Mouse (Mus musculus) thymus, postnatal 36 days (tissue): ENCODE data around the gene Gm6793.
A peak's percentile ranks its signal among the peaks of the same experiment; 100 is the strongest.

ENCODE experiments used
- DNase-seq, 2 experiments: peaks; one replicate each; pipeline ENCODE4 v3.0.0; 2022; ENCODE audit warnings: mixed read lengths in 2 of 2

Gm6793 gene

DNA sequence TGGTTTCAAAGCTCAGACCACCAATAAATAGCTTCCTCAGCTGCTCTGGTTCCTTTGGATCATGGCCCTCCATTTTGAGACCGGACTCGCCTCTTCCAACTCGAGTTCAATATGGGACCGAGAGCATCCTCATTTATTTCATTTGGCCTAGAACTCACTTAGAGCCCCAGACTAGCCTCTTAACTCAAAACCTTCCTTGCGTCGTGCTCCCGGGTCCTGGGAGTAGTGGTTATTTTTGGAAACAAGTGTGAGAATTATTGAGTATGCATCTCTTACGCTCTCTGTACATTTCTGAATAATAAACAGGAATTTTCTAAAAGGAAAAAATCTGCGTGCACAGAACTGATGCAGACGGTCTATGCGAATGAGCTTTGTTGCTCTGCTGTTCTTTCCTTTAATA is at the start of gene Gm6793:
Gm6793 (minus strand) TSS at position 101 of the 400 bp plus-strand sequence.
- no peak for DNase-seq

GRCm38 (mm10) chr8:112061372-112061771 is 46.5 kb upstream of the Gm6793 start:
- no peak for DNase-seq

DNA sequence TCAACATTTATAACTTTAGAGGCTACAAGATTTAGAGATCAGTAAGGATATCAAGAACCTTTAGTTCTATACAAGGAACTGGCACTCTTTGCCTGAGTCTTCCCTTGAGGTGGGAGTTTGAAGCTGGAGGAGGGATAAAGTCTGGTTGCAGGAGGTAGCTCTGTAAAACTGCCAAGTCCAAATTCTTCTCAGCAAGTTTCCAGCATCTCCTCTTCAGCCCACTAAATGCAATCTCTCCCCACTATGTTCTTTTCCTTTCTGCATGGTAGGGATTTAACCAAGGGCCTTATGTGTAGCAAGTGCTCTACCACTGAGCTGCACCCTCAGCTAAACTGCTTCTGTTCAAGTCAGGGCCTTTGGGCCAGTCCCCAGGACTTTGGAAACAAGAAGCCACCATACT is 39.6 kb upstream of the Gm6793 start:
- DNase-seq = no peak

DNA sequence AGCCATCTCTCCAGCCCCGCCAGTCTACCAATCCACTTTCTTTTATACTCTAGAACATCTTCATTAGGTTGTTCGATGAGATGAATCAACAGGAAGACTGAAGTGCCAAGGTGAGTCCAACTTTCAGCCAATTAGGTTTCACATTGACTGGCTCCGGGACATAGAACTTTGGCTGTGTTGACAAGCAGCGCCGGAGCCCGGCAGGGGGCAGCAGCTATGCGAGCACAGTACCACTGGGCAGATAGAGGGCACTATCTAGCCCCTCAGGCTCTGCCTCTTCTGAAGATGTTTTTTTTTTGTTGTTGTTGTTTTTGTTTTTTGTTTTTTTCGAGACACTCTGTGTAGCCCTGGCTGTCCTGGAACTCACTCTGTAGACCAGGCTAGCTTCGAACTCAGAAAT is 36.7 kb upstream of the Gm6793 start:
- no peak for DNase-seq

DNA sequence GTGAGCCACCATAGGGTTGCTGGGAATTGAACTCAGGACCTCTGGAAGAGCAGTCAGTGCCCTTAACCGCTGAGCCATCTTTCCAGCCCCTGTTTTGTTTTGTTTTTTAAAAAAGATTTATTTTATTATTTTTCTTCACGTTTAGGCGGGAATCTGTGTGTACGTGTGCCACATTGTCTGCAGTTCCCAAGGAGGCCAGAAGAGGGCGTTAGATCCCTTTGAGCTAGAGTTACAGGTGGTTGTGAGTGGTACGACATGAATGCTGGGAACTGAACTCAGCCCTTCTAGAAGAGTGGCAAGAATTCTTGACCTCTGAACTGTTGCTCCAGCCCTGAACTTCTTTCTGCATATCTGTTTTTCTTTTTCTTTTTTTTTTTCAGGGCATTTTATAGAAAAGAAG is 35.1 kb upstream of the Gm6793 start:
- DNase-seq = no peak

DNA sequence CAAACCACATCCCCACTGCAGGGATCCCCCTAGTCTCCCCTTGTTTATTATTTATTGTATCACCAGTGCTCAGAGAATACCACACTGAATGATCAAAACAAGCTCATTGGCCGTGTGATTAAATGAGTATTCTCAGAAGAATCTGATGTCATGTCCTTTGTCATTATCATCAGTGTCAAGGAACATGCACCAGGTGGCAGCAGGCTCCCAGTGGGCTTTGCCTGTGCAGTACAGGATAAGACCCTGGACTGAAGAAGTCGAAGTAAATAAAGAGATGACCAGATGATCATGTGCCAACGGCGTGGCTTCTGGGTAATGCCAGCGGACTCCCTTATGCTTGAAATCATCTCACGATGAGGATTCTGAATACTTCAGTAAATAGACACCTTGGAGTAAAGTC is 33.5 kb upstream of the Gm6793 start:
- no peak for DNase-seq

DNA sequence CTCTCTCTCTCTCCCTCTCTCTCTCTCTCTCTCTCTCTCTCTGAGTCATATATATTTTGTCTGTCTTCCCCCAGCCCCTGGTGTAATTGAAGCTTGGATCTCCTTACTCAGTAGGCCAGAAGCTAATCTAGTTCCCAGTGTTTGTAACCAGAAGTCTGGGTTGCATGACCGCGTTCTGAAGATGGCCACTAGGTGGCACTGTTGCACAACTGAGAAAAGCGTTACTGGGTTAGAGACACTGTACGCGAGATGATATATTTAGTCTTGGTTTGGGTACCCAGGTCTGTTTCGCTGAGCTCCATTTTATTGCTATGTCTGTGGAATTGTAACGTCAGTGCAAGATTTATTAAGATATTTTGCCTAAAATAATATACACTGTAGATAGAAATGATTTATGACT is 31.1 kb upstream of the Gm6793 start:
- DNase-seq = peak; percentile 55 to 61

DNA sequence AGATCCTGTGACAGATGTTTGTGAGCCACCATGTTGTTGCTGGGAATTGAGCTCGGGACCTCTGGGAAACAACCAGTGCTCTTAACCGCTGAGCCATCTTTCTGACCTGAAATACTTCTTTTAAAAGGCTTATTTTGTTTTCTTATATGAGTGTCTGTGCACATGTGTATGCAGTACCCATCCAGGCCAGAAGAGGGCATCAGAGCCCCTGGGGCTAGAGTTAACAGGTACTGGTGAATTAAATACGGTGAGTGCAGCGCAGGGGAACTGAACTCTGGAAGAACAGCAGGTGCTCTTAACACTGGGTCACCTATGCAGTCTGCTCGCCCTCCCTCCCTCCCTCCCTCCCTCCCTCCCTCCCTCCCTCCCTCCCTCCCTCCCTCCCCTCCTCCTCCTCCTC is 30.3 kb upstream of the Gm6793 start:
- DNase-seq = peak in 1 of 2 experiments; percentile 13

GRCm38 (mm10) chr8:112037521-112037920 is 22.7 kb upstream of the Gm6793 start:
- DNase-seq = no peak

- peak in 1 of 2 experiments; percentile 15 for DNase-seq
These were observed 19.8 kb upstream of the Gm6793 start for GRCm38 (mm10) chr8:112034603-112035002.

DNA sequence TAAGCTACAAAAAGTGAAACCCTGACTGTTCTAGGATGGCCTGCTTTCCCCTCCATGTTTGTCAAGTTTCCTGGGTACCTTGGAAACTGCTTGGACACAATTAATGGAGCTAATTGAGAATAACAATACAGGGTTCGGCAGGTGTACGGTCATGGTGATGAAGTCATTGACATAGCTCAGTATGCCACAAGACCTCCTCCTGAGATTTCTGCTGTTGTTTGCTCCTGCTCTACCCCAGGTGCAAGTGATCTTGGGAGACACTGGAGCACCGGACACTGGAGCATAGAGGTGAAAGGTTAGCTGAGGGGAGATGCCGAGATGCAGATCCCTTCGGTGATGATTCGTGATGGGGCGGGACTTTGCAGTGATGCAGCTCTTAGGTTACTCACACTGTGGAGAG is 18.2 kb upstream of the Gm6793 start:
- no peak for DNase-seq

DNA sequence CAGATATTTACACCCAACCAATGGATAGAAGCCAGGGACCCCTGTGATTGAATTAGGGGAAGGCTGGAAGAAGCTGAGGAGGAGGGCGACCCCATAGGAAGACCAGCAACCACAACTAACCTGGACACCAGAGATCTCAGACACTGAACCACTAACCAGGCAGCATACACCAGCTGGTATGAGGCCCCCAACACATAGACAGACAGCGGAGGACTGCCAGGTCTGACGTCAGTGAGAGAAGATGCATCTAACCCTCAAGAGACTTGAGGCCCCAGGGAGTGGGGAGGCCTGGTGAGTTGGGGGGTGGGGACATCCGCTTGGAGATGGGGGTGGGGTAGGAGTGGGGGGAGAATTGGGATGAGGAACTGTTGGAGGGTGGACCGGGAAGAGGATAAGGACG is 15.8 kb upstream of the Gm6793 start:
- no peak for DNase-seq

- DNase-seq = no peak
These were observed 14.6 kb upstream of the Gm6793 start for GRCm38 (mm10) chr8:112029455-112029854.

DNA sequence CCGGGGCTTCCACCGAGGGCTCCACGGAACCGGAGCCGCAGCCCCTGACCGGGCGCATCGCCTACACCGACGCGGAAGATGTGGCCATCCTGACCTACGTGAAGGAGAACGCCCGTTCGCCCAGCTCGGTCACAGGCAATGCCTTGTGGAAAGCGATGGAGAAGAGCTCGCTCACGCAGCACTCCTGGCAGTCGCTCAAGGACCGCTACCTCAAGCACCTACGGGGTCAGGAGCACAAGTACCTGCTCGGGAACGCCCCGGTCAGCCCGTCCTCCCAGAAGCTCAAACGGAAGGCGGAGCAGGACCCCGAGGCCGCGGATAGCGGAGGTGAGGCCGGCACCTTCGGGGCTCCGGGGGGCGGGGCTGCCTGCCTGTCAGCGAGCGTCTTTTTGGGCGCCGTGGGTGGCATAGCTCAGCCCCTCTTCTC is 3.0 kb downstream of the Gm6793 start:
- peak; percentile 57 to 66 for DNase-seq

DNA sequence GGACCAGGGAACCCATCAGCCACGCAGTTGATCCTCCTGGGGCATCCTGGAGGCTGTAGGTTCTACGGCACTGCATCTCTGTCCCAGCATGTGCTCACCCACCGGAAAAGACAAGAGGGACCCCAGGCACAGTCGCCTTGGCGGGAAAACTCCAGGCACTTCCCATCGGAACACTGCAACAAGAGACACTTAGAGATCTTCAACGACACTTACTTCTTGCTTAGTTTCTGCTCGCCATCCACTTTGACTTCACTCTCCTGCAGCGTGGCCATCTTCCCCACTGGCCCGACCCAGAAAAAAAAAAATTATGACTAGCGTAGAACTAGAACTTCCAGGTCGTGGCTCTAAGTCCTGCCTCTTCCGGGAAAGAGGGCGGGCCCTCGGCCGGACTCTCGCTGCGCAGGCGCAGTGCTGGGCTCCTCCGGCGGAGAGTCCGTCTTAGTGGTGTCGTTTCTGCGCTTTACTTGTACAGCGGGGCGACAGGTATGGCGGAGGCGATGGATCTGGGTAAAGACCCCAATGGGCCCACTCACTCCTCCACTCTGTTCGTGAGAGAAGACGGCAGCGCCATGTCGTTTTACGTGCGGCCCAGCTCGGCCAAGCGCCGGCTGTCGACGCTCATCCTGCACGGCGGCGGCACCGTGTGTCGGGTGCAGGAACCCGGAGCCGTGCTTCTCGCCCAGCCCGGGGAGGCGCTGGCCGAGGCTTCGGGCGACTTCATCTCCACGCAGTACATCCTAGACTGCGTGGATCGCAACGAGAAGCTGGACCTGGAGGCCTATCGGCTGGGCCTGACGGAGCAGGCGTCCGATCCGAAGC is 3.6 kb downstream of the Gm6793 start, which contains the start of the genes Kars and Terf2ip:
Kars (minus strand) TSS at position 327 of the 819 bp plus-strand sequence.
Terf2ip (plus strand) TSS at position 402 of the 819 bp plus-strand sequence.
- peak; percentile 91 for DNase-seq

DNA sequence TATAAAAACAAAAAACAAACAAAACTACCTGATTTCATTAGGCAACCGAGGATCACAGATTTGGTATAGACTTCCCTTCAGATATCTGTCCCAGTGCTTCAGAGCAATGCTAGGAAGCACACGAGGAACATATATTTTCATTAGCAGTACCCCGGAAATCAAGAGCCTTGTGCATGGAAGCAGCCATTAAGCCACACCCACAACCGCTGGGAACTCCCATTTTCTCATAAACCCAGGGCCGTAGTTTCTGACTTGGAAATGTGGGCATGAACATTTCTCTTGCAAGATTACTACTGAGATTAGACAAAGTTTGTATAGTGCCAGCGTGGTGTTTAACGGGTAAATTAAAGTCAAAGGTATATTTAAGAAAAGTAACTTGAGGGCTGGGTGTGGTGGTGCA is 5.3 kb downstream of the Gm6793 start:
- no peak for DNase-seq

- no peak for DNase-seq
These were observed 7.2 kb downstream of the Gm6793 start for GRCm38 (mm10) chr8:112007669-112008068.

GRCm38 (mm10) chr8:112005601-112006000 is 9.2 kb downstream of the Gm6793 start:
- DNase-seq = no peak

DNA sequence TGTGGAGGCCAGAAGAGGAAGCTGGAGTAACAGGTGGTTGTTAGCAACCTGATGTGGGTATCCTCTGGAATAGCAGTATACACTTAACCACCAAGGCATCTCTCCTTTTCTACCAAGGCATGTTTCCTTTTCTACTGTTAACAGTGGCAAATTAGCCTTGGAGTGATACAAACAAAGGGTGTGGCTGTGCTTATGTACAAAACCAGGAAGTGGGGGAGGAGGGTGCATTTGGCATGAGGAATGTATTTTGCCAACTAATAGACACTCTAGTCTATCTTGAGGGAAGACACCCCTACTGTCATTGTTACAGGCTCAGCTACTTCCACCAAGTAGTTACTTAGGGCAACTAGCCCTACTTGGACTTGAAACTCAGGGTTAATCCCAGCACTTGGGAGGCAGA is 10.1 kb downstream of the Gm6793 start:
- DNase-seq = no peak

GRCm38 (mm10) chr8:111992703-111993039 is 22.2 kb downstream of the Gm6793 start:
- no peak for DNase-seq

- DNase-seq = peak; percentile 81 to 86
These were observed 22.7 kb downstream of the Gm6793 start, which contains the start of gene Adat1 for GRCm38 (mm10) chr8:111992013-111992702. Gene Adat1 (minus strand): TSS chr8:111992302.

- no peak for DNase-seq
These were observed 23.6 kb downstream of the Gm6793 start for GRCm38 (mm10) chr8:111991278-111991677.

- peak; percentile 60 to 68 for DNase-seq
These were observed 24.9 kb downstream of the Gm6793 start for GRCm38 (mm10) chr8:111989911-111990310.

GRCm38 (mm10) chr8:111984511-111984910 is 30.3 kb downstream of the Gm6793 start:
- DNase-seq = no peak
